Mouse (Mus musculus): ENCODE measurements around the gene Vat1.

DNA sequence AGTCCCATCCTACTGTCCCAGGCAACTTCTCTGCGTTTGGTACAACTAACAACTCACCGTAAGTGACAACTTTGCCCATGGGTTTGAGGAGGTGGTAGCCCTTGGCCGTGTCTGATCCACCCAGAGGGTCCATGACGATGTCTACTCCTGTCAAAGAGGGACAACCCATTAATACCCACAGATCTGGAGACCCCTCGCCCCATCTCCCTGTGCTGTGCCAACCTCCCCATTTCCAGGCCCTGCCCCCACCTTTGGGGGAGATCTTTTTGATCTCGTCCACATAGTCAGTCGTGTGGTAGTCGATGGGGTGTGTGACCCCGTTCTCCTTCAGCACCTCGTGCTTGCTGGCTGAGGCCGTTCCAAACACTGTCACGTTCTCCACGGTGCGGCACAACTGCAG lies 3.9 kb downstream of the Vat1 start:
- no peak for TF ChIP-seq POLR2A (IDR thresholded peaks at IDR 0.05; ENCODE audit: extremely low read depth, insufficient read depth, low read length)
- no peak for TF ChIP-seq CTCF (IDR thresholded peaks at IDR 0.05; ENCODE audit: low read depth, low read length)

All from liver, adult 2 months (tissue).